Mouse (Mus musculus) ES-Bruce4 (cell line): ENCODE results near the gene Prdm4. TPM values are rescaled to one million over a fixed set of nuclear protein-coding genes. Genes with fewer than 3 reads are reported as not detected.

ENCODE experiments used
- H3K27ac ChIP-seq: 2 replicates; pipeline ENCODE4 v1.5.1; 2012; ENCODE audit warnings: low read length, inconsistent platforms; ENCODE audit not compliant: insufficient read depth
- H3K27me3 ChIP-seq: 2 replicates; pipeline ENCODE4 v1.6.1; 2012; ENCODE audit warnings: mild to moderate bottlenecking, low read length, inconsistent platforms; ENCODE audit not compliant: control insufficient read depth, poor library complexity, insufficient read depth, severe bottlenecking
- H3K36me3 ChIP-seq: 2 replicates; pipeline ENCODE4 v1.6.1; 2012; ENCODE audit warnings: inconsistent platforms, mild to moderate bottlenecking, low read length, moderate library complexity; ENCODE audit not compliant: control insufficient read depth, poor library complexity, insufficient read depth, severe bottlenecking
- H3K4me1 ChIP-seq: one replicate; pipeline ENCODE4 v1.8.1; 2011; ENCODE audit warnings: low read length; ENCODE audit not compliant: control insufficient read depth, insufficient read depth
- H3K4me3 ChIP-seq: 2 replicates; pipeline ENCODE4 v1.5.1; 2011; ENCODE audit warnings: low read depth, mild to moderate bottlenecking, low read length
- H3K9ac ChIP-seq: 2 replicates; pipeline ENCODE4 v1.6.1; 2012; ENCODE audit warnings: low read depth, mild to moderate bottlenecking, inconsistent platforms; ENCODE audit not compliant: poor library complexity, severe bottlenecking
- H3K9me3 ChIP-seq: replicated peaks from 2 replicates; pipeline ENCODE4 v1.6.1; 2012; ENCODE audit warnings: mild to moderate bottlenecking, low read length, inconsistent platforms; ENCODE audit not compliant: control insufficient read depth, poor library complexity, insufficient read depth, severe bottlenecking
- CTCF ChIP-seq: IDR thresholded peaks from one replicate; pipeline ENCODE4 v1.8.1; 2011; ENCODE audit warnings: low read depth, low read length
- EP300 ChIP-seq: IDR thresholded peaks from 2 replicates; pipeline ENCODE4 v1.6.1; 2011; ENCODE audit warnings: low read depth, low read length; ENCODE audit not compliant: insufficient read depth
- POLR2A ChIP-seq: IDR thresholded peaks from one replicate; pipeline ENCODE4 v1.8.1; 2011; ENCODE audit warnings: low read length; ENCODE audit not compliant: insufficient read depth
- polyA plus RNA-seq: library from polyadenylated mRNA; stranded (reverse); fragments of >200 nt; gene quantifications from 2 replicates; pipeline ENCODE4 v1.2.4, GENCODE M21; 2011; ENCODE audit warnings: low read depth; ENCODE audit not compliant: missing spikeins, insufficient read depth, insufficient read length

Gene Prdm4
- polyA plus RNA-seq, 1 experiment, result 49.0 TPM

- no peaks in the 10 kb centered on the region for H3K36me3 ChIP-seq
- peaks cover 2% of the 10 kb centered on the region for H3K4me1 ChIP-seq
- no peak overlapping the region for H3K4me3 ChIP-seq
- TF ChIP-seq EP300 (no peak), CTCF (no peak), POLR2A (no peak)
- H3K9me3 ChIP-seq, result no peaks in the 10 kb centered on the region
- H3K27me3 ChIP-seq, result no peaks in the 10 kb centered on the region
- H3K27ac ChIP-seq, result no peak overlapping the region
- H3K9ac ChIP-seq, result no peak overlapping the region
Measured at GRCm38 (mm10) chr10:85929962-85930361, 13.0 kb upstream of the Prdm4 start.

DNA sequence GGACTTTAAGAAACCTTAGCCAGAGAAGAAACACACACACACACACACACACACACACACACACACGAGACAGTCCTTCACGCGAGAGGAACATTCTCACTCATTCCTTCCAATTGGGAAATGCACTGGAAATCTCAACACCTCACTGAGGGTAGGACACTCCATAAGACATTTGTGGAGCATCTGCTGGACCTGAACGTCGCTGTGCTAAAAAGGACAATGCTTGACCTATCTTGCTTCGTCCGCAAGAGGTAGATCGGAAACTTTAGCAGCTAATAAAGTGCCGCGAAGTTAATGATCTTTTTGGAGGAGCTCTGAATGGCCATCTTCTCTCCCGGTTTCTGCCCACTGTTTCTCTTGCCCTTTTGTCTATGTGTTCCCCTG lies 12.3 kb upstream of the Prdm4 start:
- Histone ChIP-seq H3K4me3 (peak overlapping the region; percentile 24; the same call in 1 of the 2 replicates), H3K9ac (0 out of 2 replicates have a peak overlapping the region, but pooled peaks have one; percentile 2), H3K27ac (no peak overlapping the region), H3K27me3 (no peaks in the 10 kb centered on the region), H3K4me1 (peaks cover 2% of the 10 kb centered on the region), H3K9me3 (no peaks in the 10 kb centered on the region), H3K36me3 (no peaks in the 10 kb centered on the region)
- no peak for TF ChIP-seq CTCF
- TF ChIP-seq POLR2A, result no peak
- no peak for TF ChIP-seq EP300

DNA sequence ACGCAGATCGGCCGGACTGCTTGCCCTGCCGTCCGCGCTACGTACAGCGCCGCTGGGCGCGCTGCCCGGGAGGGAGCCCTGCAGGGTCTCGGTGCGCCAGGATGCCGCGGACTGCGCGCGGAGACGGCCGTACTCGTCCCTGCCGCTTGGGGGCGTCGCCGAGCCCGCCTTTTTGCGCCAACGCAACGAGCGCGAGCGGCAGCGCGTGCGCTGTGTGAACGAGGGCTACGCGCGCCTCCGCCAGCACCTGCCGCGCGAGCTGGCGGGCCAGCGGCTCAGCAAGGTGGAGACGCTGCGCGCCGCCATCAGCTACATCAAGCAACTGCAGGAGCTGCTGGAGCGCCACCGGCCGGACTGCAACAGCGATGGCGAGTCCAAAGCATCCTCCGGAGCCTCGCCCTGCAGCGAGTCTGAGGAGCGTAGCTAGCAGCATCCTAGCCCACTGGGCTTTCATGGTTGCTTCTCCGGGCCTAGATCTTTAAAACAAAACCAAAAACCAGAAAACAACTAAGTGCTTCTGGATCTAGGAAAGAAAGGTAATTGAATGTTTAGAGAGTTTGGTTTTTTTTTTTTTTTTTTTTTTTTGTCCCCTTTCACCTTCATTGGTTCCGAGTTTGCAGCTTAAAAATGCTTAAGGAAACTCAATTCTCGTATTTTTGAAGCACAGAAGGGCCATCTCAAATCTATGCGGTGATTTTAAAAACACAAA lies 11.7 kb upstream of the Prdm4 start:
- Histone ChIP-seq H3K4me1 (peaks cover 2% of the 10 kb centered on the region), H3K36me3 (no peaks in the 10 kb centered on the region), H3K27ac (no peak overlapping the region), H3K9me3 (no peaks in the 10 kb centered on the region), H3K9ac (peak overlapping the region; percentile 55), H3K27me3 (no peaks in the 10 kb centered on the region), H3K4me3 (peak overlapping the region; percentile 67)
- TF ChIP-seq CTCF (peak; percentile 67), POLR2A (no peak), EP300 (peak; percentile 53; the same call in 1 of the 2 replicates)

DNA sequence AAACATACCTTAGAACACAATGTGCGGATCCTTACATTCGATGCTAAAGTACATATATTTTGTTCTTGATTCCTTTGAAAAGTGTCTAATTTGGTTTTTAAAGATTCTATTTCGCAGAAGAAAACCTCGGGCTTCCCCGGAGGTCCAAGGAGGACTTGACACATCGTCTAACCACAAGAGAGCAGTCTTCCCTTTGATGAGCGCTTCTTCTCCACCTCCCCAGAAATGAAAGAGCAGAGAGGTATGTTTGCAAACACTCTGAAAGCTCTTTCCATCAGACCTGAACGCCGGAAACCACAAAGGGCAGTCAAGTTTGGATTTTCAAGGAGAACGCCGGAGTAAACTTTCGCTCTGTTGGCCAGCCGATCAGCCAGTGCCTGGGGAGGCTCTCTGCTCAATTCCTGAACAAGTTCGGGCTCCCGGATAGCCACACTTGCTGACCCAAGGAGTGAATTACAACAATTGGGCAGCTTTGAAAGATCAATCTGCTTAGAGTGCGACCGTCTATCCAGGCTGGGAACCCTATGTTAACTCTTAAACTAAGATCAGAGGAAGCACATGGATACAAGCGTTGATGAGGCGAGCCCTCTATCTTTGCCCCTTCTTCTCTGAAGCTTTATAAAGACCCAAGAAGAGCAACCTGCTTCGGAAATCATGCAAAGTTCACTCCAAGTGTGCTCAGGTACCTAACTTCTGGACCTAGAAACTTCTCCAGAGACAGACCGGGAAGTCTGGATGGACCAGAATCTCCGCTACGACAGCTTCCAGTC lies 10.9 kb upstream of the Prdm4 start, which contains the start of gene Ascl4:
TSS of gene Ascl4 (plus strand) at position 6 of the 770 bp plus-strand sequence.
- Histone ChIP-seq H3K4me1 (peaks cover 2% of the 10 kb centered on the region), H3K9me3 (no peaks in the 10 kb centered on the region)

GRCm38 (mm10) chr10:85879886-85880486 lies 37.0 kb downstream of the Prdm4 start:
- H3K9ac ChIP-seq, result no peak overlapping the region
- H3K27me3 ChIP-seq, result no peaks in the 10 kb centered on the region
- no peaks in the 10 kb centered on the region for H3K9me3 ChIP-seq
- H3K36me3 ChIP-seq, result peaks cover 83% of the 10 kb centered on the region
- no peak for TF ChIP-seq CTCF
- no peak for TF ChIP-seq POLR2A
- no peak for TF ChIP-seq EP300
- H3K4me3 ChIP-seq, result no peak overlapping the region
- no peaks in the 10 kb centered on the region for H3K4me1 ChIP-seq
- no peak overlapping the region for H3K27ac ChIP-seq

More for the DNA sequence above, 10.9 kb upstream of the Prdm4 start, which contains the start of gene Ascl4:
- no peaks in the 10 kb centered on the region for H3K36me3 ChIP-seq
- peak within 1 kb of the TSS; percentile 55 for H3K9ac ChIP-seq
- peak within 1 kb of the TSS; percentile 67 for H3K4me3 ChIP-seq
- no peaks in the 10 kb centered on the region for H3K27me3 ChIP-seq
- TF ChIP-seq EP300, result no peak
- no peak for TF ChIP-seq POLR2A
- H3K27ac ChIP-seq, result no peak within 1 kb of the TSS

DNA sequence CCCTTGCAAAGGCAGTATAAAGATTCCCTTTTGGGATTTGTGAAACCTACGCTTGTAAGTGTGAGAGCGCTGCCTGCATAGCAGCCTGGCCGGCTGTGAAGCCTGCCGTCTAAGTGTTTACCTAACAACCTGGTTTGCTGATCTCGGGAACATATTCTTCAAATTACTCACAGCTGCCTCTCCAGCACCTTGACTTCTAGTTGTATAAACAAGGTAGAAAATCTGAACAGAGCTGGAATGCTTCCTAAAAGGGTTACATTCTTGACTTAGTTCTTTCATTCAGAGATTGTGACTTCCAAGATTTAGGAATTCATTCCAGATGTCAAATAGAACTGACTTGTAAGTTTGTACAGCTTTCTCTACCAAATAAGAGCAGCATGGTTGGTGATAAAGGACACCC lies 41.1 kb downstream of the Prdm4 start:
- TF ChIP-seq CTCF (no peak), EP300 (no peak), POLR2A (no peak)
- H3K9ac ChIP-seq, result no peak overlapping the region
- no peak overlapping the region for H3K27ac ChIP-seq
- no peaks in the 10 kb centered on the region for H3K27me3 ChIP-seq
- no peaks in the 10 kb centered on the region for H3K9me3 ChIP-seq
- peaks cover 54% of the 10 kb centered on the region for H3K36me3 ChIP-seq
- H3K4me1 ChIP-seq, result no peaks in the 10 kb centered on the region
- no peak overlapping the region for H3K4me3 ChIP-seq
